Mouse (Mus musculus): ENCODE results near the gene Kcnk6. TPM values are rescaled to one million over a fixed set of nuclear protein-coding genes. Genes with fewer than 3 reads are reported as not detected.

Kcnk6 gene
- polyA plus RNA-seq, 1 experiment from 2014 or later = 1.2 TPM

- Histone ChIP-seq H3K27ac (no peak overlapping the region), H3K4me1 (peaks cover 16% of the 10 kb centered on the region), H3K9ac (no peak overlapping the region), H3K4me2 (replicated peaks) (peak overlapping the region; percentile 90), H3K4me3 (peak overlapping the region; percentile 82), H3K36me3 (peaks cover 12% of the 10 kb centered on the region), H3K9me3 (no peaks in the 10 kb centered on the region), H3K27me3 (no peaks in the 10 kb centered on the region)
- no peak; the same call in 1 of the 2 replicates for ATAC-seq (ENCODE audit: insufficient number of reproducible peaks, insufficient read depth, low FRiP score, low TSS enrichment)
- WGBS = 40% methylated on average over 5 of the region's 5 CpGs
These were observed 51.5 kb downstream of the Kcnk6 start for GRCm38 (mm10) chr7:29180854-29181236.

- Histone ChIP-seq H3K4me3 (peak within 1 kb of the TSS; percentile 82), H3K4me2 (replicated peaks) (peak within 1 kb of the TSS; percentile 90), H3K27ac (peak within 1 kb of the TSS; percentile 69), H3K4me1 (peaks cover 16% of the 10 kb centered on the region), H3K9ac (peak within 1 kb of the TSS; percentile 81), H3K36me3 (peaks cover 18% of the 10 kb centered on the region), H3K27me3 (no peaks in the 10 kb centered on the region), H3K9me3 (no peaks in the 10 kb centered on the region)
- under 1% methylated on average over 62 of the region's 62 CpGs for WGBS
- peak; percentile 88 for ATAC-seq (ENCODE audit: insufficient number of reproducible peaks, insufficient read depth, low FRiP score, low TSS enrichment)
These were observed 52.0 kb downstream of the Kcnk6 start, which contains the start of gene Psmd8 for GRCm38 (mm10) chr7:29180077-29180853. TSS of gene Psmd8 (minus strand) at chr7:29180701.

- WGBS = 50% methylated on average over 7 of the region's 7 CpGs
These were observed 53.0 kb downstream of the Kcnk6 start for GRCm38 (mm10) chr7:29179323-29179722.

GRCm38 (mm10) chr7:29178106-29178505, 54.2 kb downstream of the Kcnk6 start:
- H3K9me3 ChIP-seq = no peaks in the 10 kb centered on the region
- peaks cover 16% of the 10 kb centered on the region for H3K27me3 ChIP-seq
- H3K4me2 ChIP-seq (replicated peaks) = no peak overlapping the region
- H3K36me3 ChIP-seq = peaks cover 39% of the 10 kb centered on the region
- no peak overlapping the region for H3K4me3 ChIP-seq
- ATAC-seq (ENCODE audit: insufficient number of reproducible peaks, insufficient read depth, low FRiP score, low TSS enrichment) = no peak
- H3K9ac ChIP-seq = no peak overlapping the region
- no peak overlapping the region for H3K27ac ChIP-seq
- 84% methylated on average over 4 of the region's 4 CpGs for WGBS
- peaks cover 16% of the 10 kb centered on the region for H3K4me1 ChIP-seq

More at GRCm38 (mm10) chr7:29179323-29179722, 53.0 kb downstream of the Kcnk6 start:
- Histone ChIP-seq H3K36me3 (peaks cover 27% of the 10 kb centered on the region), H3K27ac (no peak overlapping the region), H3K9me3 (no peaks in the 10 kb centered on the region), H3K9ac (peak overlapping the region; percentile 81), H3K4me3 (peak overlapping the region; percentile 82), H3K4me1 (peaks cover 16% of the 10 kb centered on the region), H3K4me2 (replicated peaks) (peak overlapping the region; percentile 90), H3K27me3 (peaks cover 6% of the 10 kb centered on the region; the same call in 1 of the 2 replicates)
- ATAC-seq (ENCODE audit: insufficient number of reproducible peaks, insufficient read depth, low FRiP score, low TSS enrichment) = no peak

GRCm38 (mm10) chr7:29172390-29173016, 59.8 kb downstream of the Kcnk6 start:
- H3K4me3 ChIP-seq = no peak overlapping the region
- peaks cover 28% of the 10 kb centered on the region for H3K4me1 ChIP-seq
- peaks cover 47% of the 10 kb centered on the region for H3K27me3 ChIP-seq
- H3K9me3 ChIP-seq = no peaks in the 10 kb centered on the region
- no peak for ATAC-seq (ENCODE audit: insufficient number of reproducible peaks, insufficient read depth, low FRiP score, low TSS enrichment)
- no peak overlapping the region for H3K4me2 ChIP-seq (replicated peaks)
- no peak overlapping the region for H3K9ac ChIP-seq
- H3K36me3 ChIP-seq = peaks cover 45% of the 10 kb centered on the region
- 35% methylated on average over 32 of the region's 32 CpGs for WGBS
- H3K27ac ChIP-seq = no peak overlapping the region

Other genes starting within 250 kb of the Kcnk6 start
- 3.7 and 4.3 TPM in 2 replicates for gene Ryr1, start 107.3 kb downstream of the Kcnk6 start, polyA plus RNA-seq (2016; fragmentation: Nextera tagmentation; extraction: Ambion mirVana)
- gene Rasgrp4, start 97.7 kb downstream of the Kcnk6 start, polyA plus RNA-seq (2016; fragmentation: Nextera tagmentation; extraction: Ambion mirVana) = 0.92 and 1.1 TPM in 2 replicates
- gene Fam98c, start 76.3 kb downstream of the Kcnk6 start, polyA plus RNA-seq (2016; fragmentation: Nextera tagmentation; extraction: Ambion mirVana) = 12.9 and 15.6 TPM in 2 replicates
- gene Ggn, start 62.3 kb downstream of the Kcnk6 start, polyA plus RNA-seq (2016; fragmentation: Nextera tagmentation; extraction: Ambion mirVana) = 0.59 and 0.78 TPM in 2 replicates
- gene Spred3, start 62.1 kb downstream of the Kcnk6 start, polyA plus RNA-seq (2016; fragmentation: Nextera tagmentation; extraction: Ambion mirVana) = 5.9 and 6.3 TPM in 2 replicates
- 278 and 280 TPM in 2 replicates for gene Psmd8, start 51.8 kb downstream of the Kcnk6 start, polyA plus RNA-seq (2016; fragmentation: Nextera tagmentation; extraction: Ambion mirVana)
- 0.37 and 0.60 TPM in 2 replicates for gene Catsperg1, start 18.5 kb downstream of the Kcnk6 start, polyA plus RNA-seq (2016; fragmentation: Nextera tagmentation; extraction: Ambion mirVana)
- 100 and 104 TPM in 2 replicates for gene Yif1b, start 5.8 kb upstream of the Kcnk6 start, polyA plus RNA-seq (2016; fragmentation: Nextera tagmentation; extraction: Ambion mirVana)
- gene 2200002D01Rik, start 16.0 kb upstream of the Kcnk6 start, polyA plus RNA-seq (2016; fragmentation: Nextera tagmentation; extraction: Ambion mirVana) = 1.9 and 2.6 TPM in 2 replicates
- 94.0 and 104 TPM in 2 replicates for gene Spint2, start 49.4 kb upstream of the Kcnk6 start, polyA plus RNA-seq (2016; fragmentation: Nextera tagmentation; extraction: Ambion mirVana)
- 17.1 and 19.6 TPM in 2 replicates for gene Ppp1r14a, start 56.8 kb upstream of the Kcnk6 start, polyA plus RNA-seq (2016; fragmentation: Nextera tagmentation; extraction: Ambion mirVana)
- gene Dpf1, start 71.4 kb upstream of the Kcnk6 start, polyA plus RNA-seq (2016; fragmentation: Nextera tagmentation; extraction: Ambion mirVana) = 25.7 and 27.9 TPM in 2 replicates